Mouse (Mus musculus) mature B cell (primary cell): ENCODE measurements around the gene Neb.

Source experiments
- in situ Hi-C: fragments of 300-500 bp; cut with MboI; formaldehyde crosslinking; loops from 2 replicates; pipeline ENCODE4 v1.14.3; 2019

The Neb gene

DNA sequence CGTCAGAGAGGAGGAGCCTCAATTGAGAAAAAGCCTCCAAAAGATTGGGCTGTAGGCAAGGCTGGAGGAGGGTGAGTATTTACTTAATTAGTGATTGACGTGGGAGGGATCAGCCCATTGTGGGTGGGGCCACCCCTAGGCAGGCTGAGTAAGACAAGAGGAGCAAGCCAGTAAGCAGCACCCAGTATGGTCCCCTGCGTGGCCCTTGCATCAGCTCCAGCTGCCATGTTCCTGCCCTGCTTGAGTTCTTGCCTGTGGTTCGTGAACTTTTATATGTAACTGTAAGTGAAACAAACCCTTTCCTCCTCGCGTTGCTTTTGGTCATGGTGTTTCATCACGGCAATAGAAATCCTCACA lies at the start of gene Neb:
TSS of gene Neb (minus strand) at position 27 of the 357 bp plus-strand sequence.
- in situ Hi-C loops: no loop called here

DNA sequence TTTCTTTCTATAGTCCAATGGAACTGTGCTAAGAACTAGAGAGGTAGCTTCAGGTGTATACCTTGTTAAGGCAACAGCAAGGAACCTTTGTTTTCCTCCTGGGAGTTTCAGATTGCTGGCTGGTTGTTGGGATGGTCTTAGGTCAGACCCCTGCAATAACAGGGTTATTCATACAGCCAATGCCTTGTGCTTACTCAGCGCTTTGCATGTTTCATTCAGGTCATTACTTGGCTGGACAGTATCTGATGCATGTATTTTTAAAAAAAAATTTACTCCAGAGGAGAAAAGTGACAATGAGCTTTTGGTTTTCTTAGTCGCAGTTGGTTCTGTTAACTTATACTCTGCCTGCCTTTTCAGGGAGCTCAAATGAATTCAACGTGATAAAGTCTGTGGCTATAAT lies 49.1 kb upstream of the Neb start:
- in situ Hi-C loops: no loop called here

DNA sequence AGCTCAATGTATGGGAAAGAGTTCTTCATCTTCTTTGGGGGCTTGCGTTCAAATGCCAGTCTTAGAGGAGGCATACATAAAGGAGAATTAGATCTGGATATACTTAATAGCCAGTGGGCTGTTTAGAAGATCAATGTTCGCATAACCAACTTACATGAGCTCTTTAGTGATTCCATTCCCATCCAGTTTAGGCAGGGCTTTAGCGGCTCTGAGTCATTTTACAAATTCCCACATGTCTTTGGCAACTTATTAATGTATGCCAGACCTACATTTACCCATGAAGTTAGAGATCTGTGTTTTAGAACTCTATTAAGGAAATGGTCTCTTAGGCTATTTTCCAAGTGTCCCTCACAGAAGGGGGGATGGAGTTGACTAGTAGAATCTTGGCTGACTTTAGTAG lies 47.8 kb upstream of the Neb start:
- in situ Hi-C loops: no loop called here

DNA sequence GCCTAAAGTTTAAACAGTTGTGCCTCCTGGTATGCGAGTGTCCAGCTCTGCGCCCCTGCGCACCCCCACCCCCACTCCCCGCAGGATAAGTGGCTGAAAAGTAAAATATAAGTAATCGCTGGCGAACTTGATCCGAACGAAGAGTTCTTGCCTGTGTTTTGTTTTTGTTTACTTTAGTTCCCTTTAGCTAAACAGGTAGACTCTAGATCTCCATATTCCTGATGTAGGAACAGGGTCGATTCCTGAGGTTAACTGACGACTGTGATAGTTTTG lies 47.2 kb upstream of the Neb start:
- in situ Hi-C loops: no loop called here

DNA sequence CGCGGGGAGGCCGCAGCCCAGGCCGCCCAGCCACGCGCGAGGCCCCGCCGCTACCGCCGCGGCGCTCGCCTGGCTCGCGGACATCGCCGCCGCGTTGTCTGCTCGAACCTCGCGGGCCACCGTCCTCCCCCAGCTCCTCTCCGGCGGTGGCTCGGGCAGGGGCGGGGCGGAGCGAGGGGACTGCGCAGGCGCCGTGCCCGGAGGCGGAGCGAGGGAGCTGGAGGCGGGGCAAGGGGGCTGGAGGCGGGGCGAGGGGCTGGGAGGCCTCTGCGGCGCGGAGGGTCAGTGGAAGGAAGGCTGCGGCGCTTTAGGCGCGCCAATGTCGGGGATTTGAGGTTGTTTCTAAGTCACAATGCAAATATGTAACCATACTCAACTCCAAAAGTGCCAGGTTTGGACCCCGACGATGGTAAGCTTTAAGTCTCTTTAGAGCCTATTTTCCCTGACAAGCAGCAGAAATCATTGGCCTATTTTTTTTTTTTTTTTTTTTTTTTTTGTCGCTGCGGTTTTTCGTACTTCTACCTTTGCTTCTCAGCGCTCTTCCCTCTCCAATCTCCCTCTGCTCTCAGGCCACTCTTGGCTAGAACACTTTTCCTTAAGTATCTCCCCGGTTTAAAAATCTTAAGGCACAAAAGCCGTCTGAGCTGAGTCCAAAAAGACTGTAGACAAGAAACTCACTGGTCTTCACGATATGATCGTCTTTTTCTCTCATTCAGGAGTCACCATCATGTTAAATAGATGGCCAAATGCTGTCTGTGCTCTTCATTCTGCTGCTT lies 46.7 kb upstream of the Neb start, which contains the start of gene Arl5a:
TSS of gene Arl5a (minus strand) at position 155 of the 776 bp plus-strand sequence.
- in situ Hi-C loops: no loop called here

DNA sequence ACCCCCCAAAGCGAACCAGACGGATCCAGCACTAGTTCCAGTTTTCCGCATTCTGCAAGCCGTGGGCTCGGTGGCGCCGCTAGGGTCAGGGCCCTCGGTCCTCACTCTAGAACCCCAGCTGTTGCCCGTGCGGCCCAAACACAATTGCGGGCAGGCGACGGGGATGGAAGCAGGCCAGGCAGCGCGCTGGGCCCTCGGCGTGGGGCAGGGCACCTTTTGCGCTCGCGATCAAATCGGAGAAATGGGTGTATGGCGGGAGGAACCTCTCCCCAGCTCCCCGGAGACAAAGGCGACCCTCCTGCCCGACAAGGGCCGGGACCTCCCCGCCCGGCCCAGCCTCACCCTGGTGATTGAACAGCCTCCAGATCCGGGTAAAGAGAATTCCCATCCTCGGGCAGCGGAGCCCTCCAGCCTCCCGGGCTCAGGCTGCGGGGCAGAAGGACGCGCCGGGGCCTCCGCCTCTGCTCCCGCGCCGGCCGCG lies 46.0 kb upstream of the Neb start:
- in situ Hi-C loops: no loop called here

DNA sequence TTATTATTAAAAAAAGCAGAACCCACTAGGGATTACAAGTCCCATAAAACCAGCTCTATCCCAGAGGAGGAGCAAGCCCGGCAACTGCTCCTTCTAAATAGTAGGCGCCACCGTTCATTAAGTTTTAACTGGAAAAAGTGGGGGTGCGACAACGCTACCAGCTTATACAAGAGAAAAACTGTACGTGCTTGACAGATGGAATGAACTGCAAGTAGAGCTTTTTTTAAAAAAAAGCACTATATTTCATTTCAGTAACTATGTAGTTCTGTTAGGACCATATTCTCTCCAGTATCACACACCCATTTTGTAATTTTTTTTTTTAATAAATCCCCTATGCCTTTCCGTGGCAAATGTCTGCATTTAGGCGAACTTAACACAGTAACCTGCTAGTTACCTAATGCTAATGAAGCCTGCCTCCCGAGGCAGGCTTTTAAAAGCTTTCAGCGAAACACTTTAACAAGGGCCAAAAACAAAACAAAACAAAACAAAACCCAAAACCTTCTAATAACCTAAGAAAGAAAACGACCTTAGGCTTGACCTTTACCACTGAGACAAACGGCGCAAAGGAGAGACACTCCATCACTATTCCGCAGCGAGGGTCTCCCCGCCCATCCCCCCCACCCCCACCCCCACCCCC lies 45.5 kb upstream of the Neb start:
- in situ Hi-C loops: no loop called here

DNA sequence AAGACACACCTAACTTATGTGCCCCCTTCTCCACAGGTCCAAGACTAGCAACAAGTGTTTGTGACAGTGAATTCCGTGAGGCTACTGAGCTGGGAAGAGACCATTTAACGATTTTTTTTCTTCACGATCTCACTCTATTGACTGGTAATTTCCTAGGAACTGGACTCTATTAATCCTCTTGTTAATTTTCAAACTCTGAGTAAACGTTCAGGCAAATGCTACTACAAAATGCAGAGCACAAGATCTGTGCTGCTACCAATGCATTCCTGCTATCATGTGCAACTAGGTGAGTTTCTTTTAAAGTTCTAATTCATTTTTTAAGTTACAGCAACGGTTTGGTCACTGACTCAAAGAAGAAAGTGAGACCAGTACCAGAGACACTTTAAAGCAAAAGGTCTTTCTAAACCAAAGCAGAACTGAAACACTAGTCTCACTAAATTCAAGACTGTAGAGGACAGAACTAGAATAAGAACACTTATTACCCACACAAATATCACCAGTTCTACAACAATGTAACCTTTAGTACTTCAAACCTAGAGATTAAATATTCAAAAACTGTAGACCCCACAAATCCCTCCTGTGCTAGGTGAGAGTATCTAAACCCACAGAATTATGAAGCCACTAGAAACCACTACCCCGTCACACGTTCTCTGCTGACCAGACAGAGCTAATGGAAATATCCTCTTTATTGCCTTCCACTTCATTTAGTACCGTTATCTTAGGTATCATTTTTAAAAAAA lies 44.8 kb upstream of the Neb start:
- in situ Hi-C loops: no loop called here

DNA sequence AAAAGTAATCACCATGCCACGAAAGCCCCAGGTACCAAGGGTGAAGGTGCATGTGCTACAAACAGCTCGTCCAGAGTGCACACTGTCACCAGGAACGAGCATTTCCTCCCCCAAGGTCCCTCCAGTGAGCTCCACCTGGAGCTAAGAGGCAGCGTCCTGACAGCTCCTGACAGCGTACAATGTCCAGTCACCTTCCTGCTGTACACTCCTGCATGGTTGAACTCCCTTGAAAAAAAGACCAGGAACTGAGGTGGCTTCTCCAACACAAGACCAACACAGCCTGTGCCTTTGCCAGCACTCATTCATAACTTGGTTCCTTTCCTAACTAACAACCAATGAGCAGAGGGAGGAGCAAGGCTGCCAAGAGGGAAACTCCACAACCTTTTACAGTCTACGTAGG lies 42.9 kb upstream of the Neb start:
- in situ Hi-C loops: no loop called here

DNA sequence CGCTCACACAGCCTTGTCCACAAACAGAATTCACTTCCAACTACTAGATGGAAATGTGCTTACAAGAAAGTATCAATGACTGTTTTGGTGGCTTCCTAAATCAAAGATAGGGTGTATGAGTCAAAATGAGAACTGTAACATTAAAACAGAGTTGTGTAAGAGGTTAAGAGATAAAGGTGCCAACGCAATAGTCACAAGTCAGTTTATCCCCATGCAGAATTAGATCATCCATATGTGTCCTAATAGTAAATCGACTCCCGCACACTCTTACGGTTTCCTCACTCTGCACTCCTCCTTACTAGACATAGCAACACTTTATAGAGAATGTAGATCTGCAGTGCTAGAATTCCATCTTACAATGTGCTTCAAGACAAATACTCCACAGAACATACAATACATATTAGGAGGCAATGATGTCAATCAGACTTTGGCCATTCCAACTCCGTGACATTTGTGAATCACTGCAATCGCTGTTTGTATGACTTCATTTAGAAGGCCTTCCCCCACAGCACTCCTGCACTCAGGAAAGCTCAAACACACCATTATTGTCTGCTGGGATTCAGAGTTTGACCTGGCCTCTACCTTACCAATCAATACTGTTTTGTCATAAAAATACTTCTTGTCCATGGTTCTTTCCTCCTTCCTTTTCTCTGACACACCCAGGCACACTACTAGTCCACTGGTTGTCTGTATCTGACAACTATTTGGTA lies 41.9 kb upstream of the Neb start:
- in situ Hi-C loops: no loop called here

DNA sequence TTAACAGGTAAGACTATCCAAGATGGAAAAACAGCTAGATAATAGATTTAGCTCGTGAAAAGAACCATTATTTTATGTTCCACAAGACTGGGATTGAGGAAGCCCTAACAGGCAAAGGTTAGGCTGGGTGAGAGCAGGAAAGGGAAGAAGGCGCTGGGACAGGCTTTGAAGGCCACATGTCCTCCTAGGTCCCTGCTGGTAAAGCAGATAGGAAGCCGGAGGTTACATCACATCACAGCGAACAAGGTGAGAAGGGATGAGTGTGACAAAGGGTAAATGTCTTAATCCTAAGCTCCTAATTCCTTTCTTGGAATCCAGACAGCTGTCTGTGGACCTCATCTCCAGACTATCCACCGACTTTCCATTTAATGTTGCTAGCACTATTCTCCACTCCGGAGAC lies 41.0 kb upstream of the Neb start:
- in situ Hi-C loops: no loop called here

DNA sequence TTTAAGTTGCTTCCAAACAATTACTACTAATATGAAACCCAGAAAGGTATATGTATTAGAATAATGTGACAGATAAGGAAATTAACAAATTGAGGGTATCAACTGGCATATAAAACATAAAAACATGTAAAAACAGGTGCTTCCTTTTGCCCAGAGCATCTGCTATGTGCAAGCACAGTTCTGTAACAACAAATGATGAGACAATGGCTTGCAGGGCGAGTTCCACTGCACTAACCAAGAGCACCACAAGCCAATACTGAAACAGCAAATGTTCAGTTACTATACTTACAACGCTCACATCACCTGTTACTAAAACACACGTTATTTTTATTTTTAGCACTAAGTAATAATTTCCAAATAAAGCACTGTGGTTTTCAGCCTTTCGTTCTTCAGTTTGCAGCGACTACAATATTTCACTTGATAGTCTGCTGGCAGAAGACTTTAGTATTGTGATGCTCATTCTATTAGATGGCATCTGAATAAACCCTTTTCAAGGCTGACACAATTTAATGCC lies 34.3 kb upstream of the Neb start:
- in situ Hi-C loops: no loop called here

DNA sequence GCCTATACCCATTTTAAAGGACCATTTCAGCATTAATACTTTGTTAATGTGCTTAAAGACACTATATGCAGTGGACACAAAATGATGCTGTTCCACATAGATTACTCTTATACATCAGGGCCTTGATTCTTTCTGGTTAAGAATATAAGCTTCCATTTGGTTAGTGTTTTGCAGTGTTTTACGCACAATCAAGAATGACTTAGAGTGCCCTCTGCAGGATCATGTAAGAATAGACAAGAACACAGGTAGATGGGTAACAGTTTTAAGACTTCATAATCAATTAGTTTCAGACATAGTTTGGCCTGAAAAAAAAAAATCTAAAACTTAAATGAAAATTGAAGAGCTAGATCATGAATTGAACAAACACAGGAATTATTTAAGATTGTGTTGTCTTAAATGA lies 28.2 kb upstream of the Neb start:
- in situ Hi-C loops: no loop called here

DNA sequence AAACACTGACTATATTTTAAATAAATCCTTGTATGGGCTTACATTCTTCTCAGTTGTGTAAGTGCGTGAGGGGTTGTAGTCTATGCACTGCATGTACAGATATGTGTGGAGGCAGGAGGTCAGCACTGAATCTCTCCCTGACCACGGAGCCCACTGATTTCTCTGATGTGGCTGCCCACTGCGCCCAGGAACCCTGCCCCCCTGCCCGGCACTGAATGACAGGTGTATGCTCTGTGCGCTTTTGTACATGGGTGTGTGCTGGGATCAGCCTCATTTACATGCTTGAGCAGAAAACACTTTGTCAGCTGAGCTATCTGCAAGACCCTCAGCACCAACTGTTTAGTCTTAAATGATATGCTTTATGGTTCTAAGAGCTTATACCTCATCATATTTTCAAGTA lies 27.0 kb upstream of the Neb start:
- in situ Hi-C loops: no loop called here

DNA sequence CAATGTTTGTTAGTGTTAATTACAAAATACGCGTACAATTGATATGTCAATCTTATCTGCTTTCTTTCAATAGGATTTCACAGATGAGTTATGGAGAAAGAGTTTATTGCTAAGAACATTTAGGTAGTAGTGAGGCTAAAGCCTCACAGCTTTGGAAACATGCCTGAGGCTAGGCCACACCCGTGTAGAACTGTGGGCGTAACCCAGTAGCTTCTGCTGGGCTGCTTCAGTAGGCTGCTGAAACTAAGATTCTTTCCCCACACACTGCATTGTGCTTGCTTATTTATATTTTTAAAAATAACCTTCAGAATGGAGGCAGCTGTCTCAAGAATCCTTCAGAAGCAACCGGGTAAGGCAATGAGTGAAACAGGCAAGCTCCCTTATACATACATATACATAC lies 16.3 kb upstream of the Neb start:
- in situ Hi-C loops: no loop called here

DNA sequence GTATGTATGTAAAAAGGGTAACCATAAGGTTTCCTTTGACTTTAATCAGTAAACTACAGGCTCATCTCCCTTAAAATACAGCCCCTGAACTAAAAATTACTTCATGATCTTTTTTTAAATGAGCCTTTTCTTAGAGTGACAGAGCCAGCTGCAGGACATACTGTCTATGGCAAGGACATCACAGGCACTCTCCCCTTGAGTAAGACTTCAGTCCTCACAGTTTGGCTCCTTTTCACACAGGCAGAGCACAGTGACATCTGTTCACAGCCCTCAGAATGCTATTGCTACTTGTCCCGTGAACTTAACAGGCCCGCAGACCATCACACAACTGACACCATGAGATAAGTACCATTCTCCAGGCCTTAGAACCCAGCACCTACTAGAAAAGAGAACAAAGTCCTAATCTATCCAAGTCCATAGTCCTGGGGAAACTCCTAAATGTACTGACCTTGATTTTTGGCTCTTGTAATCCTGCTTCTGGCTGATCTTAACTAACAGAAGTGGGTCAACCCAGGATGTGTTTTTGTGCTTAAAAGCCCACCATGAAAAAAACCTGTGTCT lies 12.2 kb upstream of the Neb start:
- in situ Hi-C loops: no loop called here

DNA sequence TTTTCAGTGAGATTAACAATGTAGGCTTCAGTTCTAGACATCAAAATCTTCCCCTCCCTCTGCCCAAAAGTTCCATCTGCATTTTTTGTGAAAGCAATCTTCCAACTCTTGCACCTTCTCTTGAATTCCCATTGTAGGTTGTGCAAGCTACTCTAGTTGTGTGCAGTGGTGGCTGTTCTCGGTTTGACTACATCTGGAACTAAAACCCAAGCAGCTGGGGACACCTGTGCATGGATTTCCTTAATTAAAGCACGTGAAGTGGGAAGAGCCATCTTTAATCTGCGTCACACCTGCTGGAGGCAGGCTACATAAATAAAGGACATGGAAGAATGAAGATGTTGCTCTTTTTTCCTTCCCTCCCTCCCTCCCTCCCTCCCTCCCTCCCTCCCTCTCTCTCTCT lies 11.7 kb upstream of the Neb start:
- in situ Hi-C loops: no loop called here

DNA sequence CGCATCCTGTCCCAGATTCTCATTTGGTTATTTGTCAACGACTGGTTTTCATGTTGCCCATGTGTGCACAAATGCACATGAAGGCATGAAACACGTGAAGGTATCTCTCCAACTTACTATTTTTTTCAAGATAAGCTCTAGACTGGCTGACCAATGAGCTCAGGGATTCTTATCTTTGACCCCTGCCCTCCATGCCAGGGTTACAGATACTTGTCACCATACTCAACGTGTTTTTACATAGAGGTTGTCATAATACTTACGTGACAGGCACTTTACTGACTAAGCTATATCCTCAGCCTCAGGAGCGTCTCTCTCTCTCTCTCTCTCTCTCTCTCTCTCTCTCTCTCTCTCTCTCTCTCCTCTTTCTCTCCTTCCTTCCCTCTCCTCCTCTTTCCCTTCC lies 8.2 kb upstream of the Neb start:
- in situ Hi-C loops: no loop called here

DNA sequence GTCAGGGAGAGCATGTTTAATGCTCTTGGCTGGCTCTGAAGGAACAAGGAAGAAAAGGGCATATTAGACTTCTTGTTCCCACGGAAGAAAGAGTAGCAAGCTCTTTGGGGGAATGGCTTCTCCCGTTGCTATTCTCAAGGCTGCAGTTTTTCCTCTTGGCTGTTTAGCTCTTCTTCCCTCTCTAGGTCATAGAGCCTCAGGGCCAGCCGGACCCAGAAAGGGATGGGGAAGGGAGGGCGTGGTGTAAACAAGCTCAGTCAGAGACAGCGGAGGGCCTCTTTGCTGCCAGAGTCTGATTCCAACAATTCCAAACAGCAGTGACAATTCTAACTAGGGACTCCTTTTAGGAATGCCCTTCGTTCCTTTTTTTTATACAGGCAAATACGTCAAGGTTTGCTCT lies 7.8 kb upstream of the Neb start:
- in situ Hi-C loops: no loop called here

DNA sequence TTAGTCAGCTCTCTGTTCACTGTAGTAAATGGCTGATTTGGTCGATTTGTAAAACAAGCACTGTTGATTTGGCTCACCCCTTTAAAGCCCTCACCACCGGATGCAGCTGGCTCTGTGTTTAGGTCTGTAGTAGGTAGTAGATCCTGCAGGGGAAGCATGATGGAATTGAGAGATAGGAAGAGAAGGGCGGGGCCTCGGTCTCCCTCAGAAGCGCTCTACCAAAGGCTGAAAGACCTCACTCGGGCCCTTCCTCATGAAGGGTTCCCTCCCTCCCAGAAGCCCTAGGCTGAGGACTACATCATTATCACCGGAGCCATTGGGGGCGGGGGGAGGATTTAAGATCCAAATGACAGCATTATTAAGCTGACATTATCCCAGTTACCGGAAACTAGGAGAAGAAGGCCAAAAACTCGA lies 581 bp upstream of the Neb start:
- in situ Hi-C loops: no loop called here

DNA sequence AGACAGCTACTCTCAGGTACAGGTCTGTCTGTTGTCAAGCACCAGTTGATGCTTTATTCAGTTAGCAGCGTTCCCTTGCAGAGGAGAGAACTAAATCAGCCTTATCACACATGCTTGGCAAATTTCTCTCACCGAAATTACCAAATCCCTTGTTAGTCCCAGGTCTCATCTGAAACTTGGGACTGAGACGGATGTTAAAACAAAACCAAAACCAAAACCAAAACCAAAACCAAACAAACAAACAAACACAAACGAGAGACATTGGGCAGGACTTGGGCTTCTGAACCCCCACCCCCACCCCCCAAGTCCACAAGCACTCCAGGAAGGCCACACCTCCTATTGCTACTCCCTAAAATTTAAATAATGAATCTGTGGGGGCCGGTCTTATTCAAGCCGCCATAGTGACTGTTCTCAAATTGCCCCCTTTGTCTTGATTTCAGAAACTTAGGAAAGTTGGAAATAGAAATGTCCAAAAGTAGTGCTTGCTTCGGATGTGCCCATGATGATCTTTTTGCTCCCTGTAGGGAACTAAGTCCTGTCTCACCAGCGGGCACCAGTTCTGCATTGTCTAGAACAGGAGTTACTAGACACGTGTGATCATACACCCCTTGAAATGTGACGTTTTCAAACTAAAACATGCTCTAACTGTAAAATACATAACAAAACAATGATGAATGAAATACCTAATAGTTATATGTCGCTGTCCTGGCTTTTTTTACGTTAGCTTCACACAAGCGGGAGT lies 397 bp downstream of the Neb start:
- in situ Hi-C loops: no loop called here
